Mouse (Mus musculus) limb, embryonic 14.5 days (tissue): ENCODE measurements at regions not wholly inside any gene's neighbourhood (a gene's known extent, or its start where the extent isn't known, plus 50 kb on each side); places are given as distances from the start of the nearest gene placed in this dataset.
A peak's percentile ranks its signal among the peaks of the same experiment; 100 is the strongest.

Experiments used
- ATAC-seq: fragments of 200-750 bp; cut with Nextera tagmentation; 2 replicates; pipeline ENCODE4 v1.8.0; 2017; ENCODE audit warnings: low read depth, moderate number of reproducible peaks, moderate TSS enrichment; ENCODE audit not compliant: low FRiP score
- DNase-seq: peaks from one replicate; pipeline ENCODE4 v3.0.0-alpha.2; 2015; ENCODE audit warnings: low spot score
- H3K27ac ChIP-seq: fragments of 300-500 bp; sonication (generic); replicated peaks from 2 replicates; pipeline ENCODE4 v1.5.1; 2014; ENCODE audit warnings: low read depth, mild to moderate bottlenecking, low read length, moderate library complexity, mixed read lengths
- H3K27me3 ChIP-seq: fragments of 300-500 bp; sonication (generic); 2 replicates; pipeline ENCODE4 v1.6.1; 2014; ENCODE audit warnings: low read length, mixed read lengths; ENCODE audit not compliant: control insufficient read depth, insufficient read depth
- H3K36me3 ChIP-seq: fragments of 300-500 bp; sonication (generic); 2 replicates; pipeline ENCODE4 v1.6.1; 2014; ENCODE audit warnings: mild to moderate bottlenecking, low read length, moderate library complexity, mixed read lengths; ENCODE audit not compliant: control insufficient read depth, insufficient read depth
- H3K4me1 ChIP-seq: fragments of 300-500 bp; sonication (generic); 2 replicates; pipeline ENCODE4 v1.6.1; 2014; ENCODE audit warnings: antibody characterized with exemption, low read length, mixed read lengths; ENCODE audit not compliant: control insufficient read depth, insufficient read depth
- H3K4me2 ChIP-seq: fragments of 300-500 bp; sonication (generic); replicated peaks from 2 replicates; pipeline ENCODE4 v1.6.1; 2014; ENCODE audit warnings: low read depth, mild to moderate bottlenecking, low read length, moderate library complexity; ENCODE audit not compliant: severe bottlenecking
- H3K4me3 ChIP-seq: fragments of 300-500 bp; sonication (generic); replicated peaks from 2 replicates; pipeline ENCODE4 v1.5.1; 2014; ENCODE audit warnings: low read length
- H3K9ac ChIP-seq: fragments of 300-500 bp; sonication (generic); 2 replicates; pipeline ENCODE4 v1.6.1; 2014; ENCODE audit warnings: mild to moderate bottlenecking, low read depth, low read length, moderate library complexity; ENCODE audit not compliant: severe bottlenecking
- H3K9me3 ChIP-seq: fragments of 300-500 bp; sonication (generic); 2 replicates; pipeline ENCODE4 v1.6.1; 2016; ENCODE audit warnings: low read length; ENCODE audit not compliant: control insufficient read depth
- POLR2A ChIP-seq: fragments of 200-500 bp; IDR thresholded peaks from 2 replicates; pipeline ENCODE4 v1.8.0; 2012; ENCODE audit warnings: inconsistent platforms, mild to moderate bottlenecking, moderate library complexity, borderline replicate concordance; ENCODE audit not compliant: insufficient read depth, insufficient read length; ENCODE audit errors: extremely low read depth
- WGBS: fragments of 180-500 bp; shearing (Covaris S2); extraction: QIAGEN DNeasy Blood & Tissue Kit; methylation state at CpG from one replicate; pipeline ENCODE4 v1.1.7; 2014; 5-methylcytosine and 5-hydroxymethylcytosine counted together

DNA sequence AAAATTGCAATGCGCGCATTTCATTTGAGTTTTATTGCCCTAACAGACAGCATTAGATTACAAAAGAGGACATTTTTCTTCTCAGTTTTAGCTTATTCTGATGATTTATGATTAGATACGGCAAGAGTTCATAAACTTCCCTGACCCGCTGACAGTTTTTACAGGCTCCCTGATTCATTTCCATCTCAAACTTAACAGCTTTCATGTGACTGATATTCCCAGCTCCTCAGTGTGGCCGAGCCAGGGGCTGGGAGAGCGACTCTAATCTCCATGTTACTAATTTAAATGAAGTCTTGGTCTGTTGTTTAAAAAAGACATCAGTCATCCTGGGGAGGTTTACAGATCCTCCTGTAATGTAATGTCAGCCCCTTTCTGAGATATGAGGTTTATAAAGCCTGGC, 355.5 kb upstream of the Prox1 start:
- H3K27ac ChIP-seq = no peak overlapping the region
- H3K9ac ChIP-seq = no peak overlapping the region
- H3K4me3 ChIP-seq = no peak overlapping the region
- no peak overlapping the region for H3K4me2 ChIP-seq
- TF ChIP-seq POLR2A = no peak
- WGBS = 26% methylated on average over 6 of the region's 6 CpGs
- no peak for ATAC-seq
- no peaks in the 10 kb centered on the region for H3K9me3 ChIP-seq
- no peak for DNase-seq
- no peaks in the 10 kb centered on the region for H3K36me3 ChIP-seq
- H3K27me3 ChIP-seq = no peaks in the 10 kb centered on the region
- H3K4me1 ChIP-seq = peaks cover 3% of the 10 kb centered on the region; the same call in 1 of the 2 replicates

DNA sequence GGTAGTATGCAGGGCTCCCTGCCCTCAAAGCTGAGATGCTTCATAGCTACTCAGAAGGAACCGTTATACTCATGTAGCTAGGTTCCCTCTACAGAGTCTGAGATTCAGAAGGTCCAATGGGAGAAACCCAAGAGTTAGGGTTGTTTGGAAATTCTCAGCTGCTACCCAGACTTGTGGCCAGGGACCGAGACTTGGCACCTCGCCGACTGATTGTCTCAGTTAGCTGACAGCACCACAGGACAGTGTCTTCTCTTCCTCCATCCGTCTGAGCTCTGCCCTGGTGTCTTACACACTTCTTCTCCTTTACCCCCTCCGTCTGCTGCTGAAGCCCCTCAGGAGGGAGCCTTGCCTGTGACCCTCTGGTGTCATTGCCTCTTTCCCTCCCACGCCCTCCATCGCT, 329.6 kb upstream of the Prox1 start:
- Histone ChIP-seq H3K9ac (no peak overlapping the region), H3K9me3 (no peaks in the 10 kb centered on the region), H3K27ac (no peak overlapping the region), H3K4me1 (no peaks in the 10 kb centered on the region), H3K27me3 (no peaks in the 10 kb centered on the region), H3K4me3 (no peak overlapping the region), H3K36me3 (no peaks in the 10 kb centered on the region), H3K4me2 (no peak overlapping the region)
- no peak for ATAC-seq
- TF ChIP-seq POLR2A = no peak
- no peak for DNase-seq
- 87% methylated on average over 8 of the region's 8 CpGs for WGBS

DNA sequence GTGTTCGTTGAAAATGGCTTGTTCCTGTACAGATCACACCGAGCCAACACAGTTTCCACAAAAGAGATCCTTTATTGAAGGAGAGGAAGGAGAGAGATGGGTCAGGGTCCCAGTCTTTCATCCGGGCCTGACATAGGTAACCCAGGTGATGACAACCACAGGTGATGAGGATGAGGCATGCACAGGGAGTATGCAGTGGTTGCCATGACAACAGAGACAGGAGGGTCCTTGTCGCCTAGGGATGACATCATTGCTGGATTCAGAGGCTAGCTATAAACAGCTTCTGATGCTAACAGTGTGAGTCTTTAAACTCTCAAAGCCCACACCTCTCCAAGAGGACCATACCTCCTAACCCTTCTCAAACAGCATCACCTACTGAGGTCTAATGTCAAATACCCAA, 327.0 kb upstream of the Prox1 start:
- 89% methylated on average over 4 of the region's 4 CpGs for WGBS
- no peak for TF ChIP-seq POLR2A
- Histone ChIP-seq H3K27me3 (no peaks in the 10 kb centered on the region), H3K9me3 (no peaks in the 10 kb centered on the region), H3K4me3 (no peak overlapping the region), H3K36me3 (no peaks in the 10 kb centered on the region), H3K27ac (no peak overlapping the region), H3K9ac (no peak overlapping the region), H3K4me2 (no peak overlapping the region), H3K4me1 (no peaks in the 10 kb centered on the region)
- ATAC-seq (no peak), DNase-seq (no peak)

DNA sequence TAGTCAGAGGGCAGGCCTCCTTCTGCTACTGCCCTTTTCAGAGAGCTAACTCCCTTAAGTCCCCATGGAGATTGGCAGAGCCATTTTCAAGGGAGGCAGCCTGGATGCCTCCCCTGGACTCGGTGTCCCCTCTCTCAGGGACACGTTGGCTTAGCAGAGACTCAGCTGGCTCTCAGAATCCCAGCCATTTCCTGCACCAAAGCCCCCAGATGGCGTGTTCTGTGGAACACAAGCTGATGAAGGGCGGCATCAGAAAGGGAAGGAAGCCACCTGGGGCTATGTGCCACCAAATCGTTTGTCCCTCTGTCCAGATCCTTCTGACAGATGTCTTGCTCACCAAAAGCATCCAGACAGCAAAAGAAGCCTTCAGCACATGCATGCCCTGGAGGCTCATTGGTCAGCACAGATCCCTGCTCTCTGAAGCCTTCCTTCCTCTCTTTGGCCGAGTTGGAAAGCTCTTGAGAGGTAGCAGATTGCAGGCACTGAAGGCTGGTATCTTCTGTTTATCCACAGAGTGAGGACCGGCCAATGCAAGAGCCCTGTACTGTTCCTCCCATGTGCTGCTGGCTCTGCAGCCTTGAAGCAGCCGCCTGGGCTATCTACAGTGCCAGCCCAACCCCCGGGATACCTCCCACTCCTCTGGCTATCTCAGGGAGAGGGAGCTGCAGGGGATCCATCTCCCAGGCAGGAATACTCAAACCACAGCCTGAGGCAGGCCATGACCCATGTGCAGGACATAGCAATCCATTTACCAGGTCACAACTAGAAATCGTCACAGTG, 325.4 kb upstream of the Prox1 start:
- H3K4me2 ChIP-seq = no peak overlapping the region
- H3K9ac ChIP-seq = no peak overlapping the region
- H3K36me3 ChIP-seq = no peaks in the 10 kb centered on the region
- H3K27me3 ChIP-seq = no peaks in the 10 kb centered on the region
- ATAC-seq (no peak), DNase-seq (no peak)
- no peak overlapping the region for H3K4me3 ChIP-seq
- no peaks in the 10 kb centered on the region for H3K9me3 ChIP-seq
- H3K27ac ChIP-seq = no peak overlapping the region
- WGBS = 50% methylated on average over 10 of the region's 10 CpGs
- H3K4me1 ChIP-seq = no peaks in the 10 kb centered on the region
- TF ChIP-seq POLR2A = no peak

DNA sequence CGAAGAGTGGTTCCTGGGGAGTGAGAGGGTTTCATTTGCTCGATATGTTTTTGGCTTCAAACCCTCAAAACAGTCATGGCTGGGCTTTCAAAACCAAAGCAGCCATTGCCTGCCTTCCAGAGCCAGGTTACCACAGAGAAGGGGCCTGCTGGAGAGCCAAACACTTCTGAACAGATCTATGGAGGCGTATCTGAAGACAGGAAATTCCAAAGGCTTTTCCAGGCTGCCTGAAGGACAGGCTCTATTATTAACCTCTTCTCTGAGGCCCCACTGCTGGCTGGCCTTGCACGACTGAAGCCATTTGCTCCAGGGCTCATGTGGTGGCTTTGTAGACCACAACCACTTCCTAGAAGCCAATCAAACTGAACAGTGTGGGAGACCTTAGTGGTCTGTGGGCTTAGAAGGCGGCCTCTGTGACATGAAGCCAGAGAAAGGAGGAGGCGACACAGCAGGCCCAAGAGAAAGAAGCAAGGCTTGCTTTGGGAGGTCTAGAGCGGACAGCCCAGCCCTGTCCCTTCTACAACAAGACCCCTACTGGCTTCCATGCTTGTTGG, 316.1 kb upstream of the Prox1 start:
- Histone ChIP-seq H3K36me3 (no peaks in the 10 kb centered on the region), H3K27me3 (no peaks in the 10 kb centered on the region), H3K9ac (no peak overlapping the region), H3K4me2 (no peak overlapping the region), H3K4me3 (no peak overlapping the region), H3K4me1 (no peaks in the 10 kb centered on the region; the same call in 1 of the 2 replicates), H3K27ac (no peak overlapping the region), H3K9me3 (no peaks in the 10 kb centered on the region)
- 64% methylated on average over 7 of the region's 7 CpGs for WGBS
- TF ChIP-seq POLR2A = no peak
- ATAC-seq (no peak), DNase-seq (peak; percentile 16)

DNA sequence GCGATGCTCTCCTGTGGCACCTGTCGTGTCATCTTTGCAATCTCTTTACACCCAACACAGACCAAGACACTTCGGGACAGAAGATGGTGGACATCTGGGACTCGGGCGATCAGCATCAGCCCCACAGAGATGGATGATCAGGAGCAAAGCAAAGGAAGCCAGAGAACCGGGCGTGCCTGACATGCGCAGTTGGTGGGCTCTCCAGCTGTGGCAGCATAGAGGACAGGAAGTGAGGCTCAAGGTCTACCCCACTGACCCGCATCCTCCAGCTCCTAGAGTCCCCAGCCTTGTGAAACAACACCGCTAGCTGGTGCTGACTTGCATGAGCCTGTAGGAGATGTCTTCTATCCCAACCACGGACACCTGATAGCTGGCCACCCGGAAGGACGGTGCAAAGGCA, 312.9 kb upstream of the Prox1 start:
- no peaks in the 10 kb centered on the region for H3K9me3 ChIP-seq

More for the DNA sequence above, 312.9 kb upstream of the Prox1 start:
- ATAC-seq (no peak), DNase-seq (no peak)
- H3K27me3 ChIP-seq = no peaks in the 10 kb centered on the region
- H3K4me1 ChIP-seq = no peaks in the 10 kb centered on the region; the same call in 1 of the 2 replicates
- no peak overlapping the region for H3K27ac ChIP-seq
- no peaks in the 10 kb centered on the region for H3K36me3 ChIP-seq
- H3K4me2 ChIP-seq = no peak overlapping the region
- 89% methylated on average over 13 of the region's 13 CpGs for WGBS
- TF ChIP-seq POLR2A = no peak
- no peak overlapping the region for H3K9ac ChIP-seq
- no peak overlapping the region for H3K4me3 ChIP-seq
